Mouse (Mus musculus): Measurements from ENCODE around the gene Ube4b.
A peak's percentile ranks its signal among the peaks of the same experiment; 100 is the strongest.

Gene Ube4b

DNA sequence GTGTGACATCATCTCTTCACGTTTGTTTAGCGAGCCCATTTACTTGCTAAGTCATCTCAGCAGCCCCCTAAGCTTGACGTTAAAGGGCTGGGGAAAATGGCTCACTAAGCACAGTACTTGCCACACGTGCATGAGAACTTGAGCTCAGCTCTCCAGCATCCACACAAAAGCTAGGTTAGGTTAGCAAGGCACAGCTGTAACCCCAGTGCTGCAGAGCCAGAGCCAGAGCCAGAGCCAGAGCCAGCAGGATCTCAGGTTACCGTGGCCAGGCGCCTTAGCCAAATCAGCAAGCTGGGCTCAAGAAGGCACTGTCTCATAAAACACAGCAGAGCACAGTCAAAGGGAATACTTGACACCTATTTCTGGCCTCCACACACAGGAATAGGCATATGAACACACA, 31.0 kb downstream of the Ube4b start:
- no peak for ATAC-seq (ENCODE audit: low TSS enrichment)

DNA sequence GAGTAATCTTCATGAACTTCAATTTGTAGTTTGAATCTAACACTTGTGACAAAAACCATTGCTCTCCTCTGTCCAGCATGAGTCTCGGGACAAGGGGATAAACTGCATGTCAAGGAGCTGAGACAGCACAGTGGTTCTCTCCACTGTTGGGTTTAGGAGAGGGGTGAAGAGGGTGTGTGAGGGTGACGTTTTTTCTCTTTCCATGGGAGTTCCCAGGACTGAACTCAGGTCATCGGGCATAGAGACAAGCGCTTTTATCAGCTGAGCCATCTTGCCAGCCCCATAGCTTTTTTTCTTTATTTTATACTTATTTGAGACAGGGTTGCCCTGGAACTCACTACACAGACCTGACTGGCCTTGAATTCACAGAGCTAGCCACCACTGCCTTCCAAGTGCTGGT, 32.3 kb downstream of the Ube4b start:
- ATAC-seq (ENCODE audit: low TSS enrichment): no peak

DNA sequence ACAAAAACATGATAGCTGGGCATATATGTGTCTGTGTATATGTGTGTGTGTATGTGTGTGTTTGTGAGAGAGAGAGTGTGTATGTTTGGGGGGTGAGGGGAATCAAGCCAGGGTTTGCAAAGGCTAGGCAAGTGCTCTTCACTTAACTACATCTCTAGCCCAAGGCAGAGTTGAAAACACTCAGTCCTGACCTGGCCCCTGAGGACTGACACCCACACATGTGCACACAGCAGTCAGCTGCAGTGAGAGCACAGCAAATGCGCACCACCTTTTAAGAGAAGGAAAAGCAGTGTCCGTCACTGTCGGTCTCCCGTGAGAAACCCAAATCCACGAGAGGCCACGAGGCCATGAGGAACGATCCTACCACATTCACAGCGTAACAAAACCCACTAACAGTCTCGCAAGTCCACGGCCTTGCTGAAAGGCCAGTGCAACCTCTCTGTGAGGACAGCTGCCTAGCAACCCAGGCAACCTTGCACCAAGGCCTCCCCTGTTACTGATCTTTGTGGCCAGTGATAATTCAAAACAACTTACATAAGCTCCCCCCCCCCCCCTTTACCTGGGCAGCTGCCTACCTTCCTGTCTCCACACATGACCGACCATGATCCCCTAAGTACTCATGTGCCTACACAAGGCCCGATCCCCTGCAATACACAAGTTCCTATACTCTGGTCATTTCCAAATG, 33.1 kb downstream of the Ube4b start:
- no peak for ATAC-seq (ENCODE audit: low TSS enrichment)

DNA sequence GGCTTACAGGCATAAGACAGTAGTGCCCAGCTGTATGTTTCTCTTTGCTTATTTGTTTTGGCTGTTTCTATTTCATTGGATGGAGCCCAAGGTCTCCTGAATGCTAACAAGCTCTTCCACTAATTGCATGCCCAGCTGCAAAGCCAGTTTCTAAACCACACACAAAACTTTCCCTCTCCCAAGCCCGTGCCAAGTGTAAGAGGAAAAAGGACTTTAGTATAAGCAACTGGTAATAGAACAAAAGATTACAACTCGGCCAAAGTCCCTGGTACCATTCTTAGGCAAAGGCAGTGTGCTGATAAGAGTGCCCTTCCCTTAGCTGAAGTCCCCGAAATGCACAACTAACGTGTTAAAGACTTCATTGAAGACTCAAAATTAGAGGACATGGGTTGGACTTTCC, 34.2 kb downstream of the Ube4b start:
- ATAC-seq (ENCODE audit: low TSS enrichment): no peak

DNA sequence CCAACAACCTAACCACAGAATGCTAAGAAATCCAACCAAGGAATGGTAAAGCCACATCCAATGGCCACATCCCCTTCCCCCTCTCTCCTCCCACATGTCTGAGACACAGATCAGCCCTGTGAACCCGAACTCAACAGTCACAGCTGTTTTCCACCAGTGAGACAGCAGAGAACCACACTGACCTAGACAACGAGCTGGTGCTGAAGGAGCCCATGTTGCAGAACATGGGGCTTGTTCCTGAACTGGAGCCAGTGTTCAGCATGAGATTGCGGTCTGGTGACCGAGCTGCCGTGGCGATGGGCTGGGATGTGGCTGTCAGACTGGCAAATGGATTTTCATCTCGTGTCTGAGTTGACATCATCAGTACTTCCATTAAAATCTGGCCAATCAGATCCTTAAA, 45.5 kb downstream of the Ube4b start:
- ATAC-seq (ENCODE audit: low TSS enrichment): no peak

DNA sequence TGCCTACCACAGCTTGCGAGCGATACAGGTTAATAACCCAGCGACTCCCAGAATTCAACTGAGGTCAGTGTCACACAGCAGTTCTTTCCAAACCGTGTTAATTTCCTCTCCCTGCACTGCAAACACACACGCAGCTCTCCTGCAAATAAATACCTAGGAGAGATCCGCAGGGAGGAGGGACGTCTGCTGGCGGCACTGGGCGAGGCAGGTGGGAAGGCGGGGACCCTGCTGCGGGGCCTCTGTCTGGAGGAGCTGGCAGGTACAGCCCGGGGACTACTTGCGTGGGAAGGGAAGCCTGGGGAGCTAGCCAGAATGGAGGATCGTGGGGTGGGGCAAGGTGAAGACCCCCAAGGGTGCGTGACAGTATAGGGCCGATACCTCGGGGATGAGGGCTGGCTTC, 46.7 kb downstream of the Ube4b start:
- no peak for ATAC-seq (ENCODE audit: low TSS enrichment)

DNA sequence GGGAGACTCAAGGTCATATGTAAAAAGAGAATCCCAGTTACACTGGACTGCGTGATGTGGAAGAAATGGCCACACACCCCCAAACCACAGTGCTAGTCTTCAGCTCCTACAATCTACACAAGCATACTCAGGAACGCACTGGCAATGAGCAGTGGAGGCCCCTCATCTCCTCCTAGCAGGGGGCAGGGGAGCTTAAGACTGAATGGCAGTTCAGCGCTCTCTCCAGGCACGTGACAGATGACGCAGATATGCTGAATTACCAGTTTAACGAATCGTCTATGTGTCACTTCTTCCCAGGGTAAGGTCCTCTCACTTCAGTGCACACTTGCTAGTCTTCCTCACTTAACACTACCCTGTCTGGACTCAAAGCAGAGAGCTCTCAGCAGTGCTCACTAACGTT, 47.7 kb downstream of the Ube4b start:
- ATAC-seq (ENCODE audit: low TSS enrichment): no peak

DNA sequence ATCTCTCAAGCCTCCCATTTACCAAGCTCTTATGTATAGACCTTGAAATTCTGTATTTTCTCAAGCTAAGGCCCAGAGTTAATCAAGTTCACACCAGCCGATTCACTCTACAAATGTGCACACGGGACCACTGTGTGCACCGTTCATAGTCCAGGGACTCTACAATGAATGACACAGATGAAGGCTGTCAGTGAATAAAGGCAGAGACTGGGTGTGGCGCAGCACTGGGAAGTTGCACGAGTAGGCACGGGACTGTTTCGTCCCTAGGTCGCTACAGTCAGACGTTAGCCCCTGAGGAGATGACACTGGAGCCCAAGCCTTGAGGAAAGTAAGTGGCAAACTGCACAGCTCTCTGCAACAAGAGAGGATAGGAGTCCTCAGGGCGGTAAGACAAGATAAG, 50.5 kb downstream of the Ube4b start:
- no peak for ATAC-seq (ENCODE audit: low TSS enrichment)

DNA sequence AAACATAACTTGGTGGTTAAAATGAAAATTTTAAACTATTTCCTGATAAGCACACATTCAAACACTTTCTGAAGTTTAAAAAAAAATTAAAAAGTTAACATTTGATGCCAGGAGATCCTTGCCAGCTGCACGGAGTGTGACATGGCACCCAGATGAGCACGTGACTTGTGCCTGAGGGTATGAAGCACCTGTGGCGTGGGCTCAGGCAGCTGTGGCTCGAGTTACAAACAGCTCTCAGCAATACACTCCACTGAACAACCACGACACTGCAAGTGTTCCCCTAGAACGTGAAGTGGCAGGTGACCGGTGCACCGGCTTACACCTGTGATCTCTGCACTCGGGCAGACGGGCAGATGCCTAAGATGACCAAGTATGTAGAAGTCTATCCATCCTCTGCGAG, 51.9 kb downstream of the Ube4b start:
- ATAC-seq (ENCODE audit: low TSS enrichment): no peak

DNA sequence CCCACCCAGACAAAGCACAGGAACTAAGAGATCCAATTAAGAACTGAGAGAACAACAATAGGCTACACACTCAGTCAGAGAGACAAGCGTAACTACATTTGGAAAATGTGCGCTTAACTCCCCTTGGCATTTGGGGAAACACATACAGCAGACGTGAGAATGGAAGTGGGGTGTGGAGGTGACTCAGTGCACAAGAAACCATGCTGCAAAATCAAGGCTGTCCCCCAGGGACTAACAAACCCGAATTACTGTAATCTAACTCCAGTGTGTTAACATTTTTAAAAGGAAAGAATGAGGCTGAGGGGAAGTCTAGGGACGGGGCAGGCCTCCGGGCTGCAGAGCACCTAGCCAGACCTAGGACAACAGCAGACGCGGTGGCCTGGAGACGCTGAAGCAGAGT, 52.6 kb downstream of the Ube4b start:
- 0 out of 2 replicates have a peak, but pooled peaks have one; percentile 8 for ATAC-seq (ENCODE audit: low TSS enrichment)

DNA sequence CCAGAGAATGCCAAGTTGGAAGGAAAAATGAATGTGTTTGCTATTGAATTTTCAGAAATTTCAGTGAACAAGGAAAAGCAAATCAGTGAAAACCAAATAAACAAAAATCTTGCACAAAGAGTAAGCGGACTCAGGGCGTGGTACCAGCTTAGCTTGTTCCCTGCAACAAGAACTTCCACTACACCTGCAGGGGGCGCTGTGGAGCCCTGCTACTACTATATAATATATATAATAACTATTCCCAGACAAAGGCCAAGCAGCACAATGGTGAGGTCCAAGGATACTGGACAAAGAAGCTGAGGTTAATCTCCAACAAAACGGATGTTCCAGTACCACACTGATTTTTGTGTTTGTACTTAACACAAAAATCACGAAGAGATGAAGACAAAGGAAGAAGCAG, 53.1 kb downstream of the Ube4b start:
- ATAC-seq (ENCODE audit: low TSS enrichment): no peak

DNA sequence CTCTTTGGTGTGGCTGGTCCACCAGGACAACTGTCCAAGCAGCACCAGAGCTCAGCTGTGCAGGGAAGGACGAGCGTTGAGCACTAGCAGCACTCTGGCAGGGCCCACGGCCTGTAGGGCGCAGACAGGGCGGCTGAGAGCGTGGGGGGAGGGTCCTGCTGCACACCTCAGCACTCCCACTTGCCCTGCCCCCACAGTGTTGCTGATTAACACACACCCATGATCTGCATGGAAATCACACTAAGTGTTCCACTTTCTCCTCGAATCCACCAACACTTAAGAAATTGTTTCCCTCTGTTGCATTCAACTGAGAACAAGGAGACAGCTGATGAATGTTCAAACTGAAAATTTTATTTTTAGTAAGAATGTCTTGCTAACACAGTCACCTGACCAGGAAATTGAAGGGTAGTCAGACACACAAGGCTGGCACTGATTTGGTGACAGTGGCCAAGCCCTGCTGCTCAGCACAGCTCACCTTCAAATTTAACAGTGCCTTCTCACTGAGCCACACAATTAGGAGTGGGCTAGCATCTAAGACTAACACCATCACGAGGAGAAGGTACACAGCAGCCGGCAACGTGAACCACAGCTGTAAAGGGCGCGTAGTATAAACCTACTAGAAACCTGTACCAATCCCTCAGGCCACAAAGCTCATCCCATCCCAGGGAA, 60.7 kb downstream of the Ube4b start:
- ATAC-seq (ENCODE audit: low TSS enrichment): peak; percentile 39; the same call in 1 of the 2 replicates

DNA sequence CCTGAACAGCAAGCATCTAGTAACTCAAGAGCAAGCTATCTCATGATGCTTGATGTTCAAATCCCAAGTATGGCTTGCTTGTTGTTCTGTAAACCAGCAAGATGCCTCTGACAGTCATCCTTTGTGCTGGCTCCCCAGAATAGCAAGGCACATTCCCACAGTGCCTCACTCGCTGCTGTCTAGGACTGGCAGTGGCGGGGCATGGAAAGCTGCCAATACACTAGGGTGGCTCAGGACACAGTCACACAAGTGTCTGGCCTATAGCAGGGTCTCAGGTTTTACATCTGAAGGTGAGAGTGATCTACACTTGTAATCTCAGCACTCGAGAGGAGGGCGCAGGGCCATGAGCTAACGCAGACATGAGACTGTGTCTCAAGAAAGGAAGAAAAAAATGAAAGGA, 61.7 kb downstream of the Ube4b start:
- ATAC-seq (ENCODE audit: low TSS enrichment): no peak

DNA sequence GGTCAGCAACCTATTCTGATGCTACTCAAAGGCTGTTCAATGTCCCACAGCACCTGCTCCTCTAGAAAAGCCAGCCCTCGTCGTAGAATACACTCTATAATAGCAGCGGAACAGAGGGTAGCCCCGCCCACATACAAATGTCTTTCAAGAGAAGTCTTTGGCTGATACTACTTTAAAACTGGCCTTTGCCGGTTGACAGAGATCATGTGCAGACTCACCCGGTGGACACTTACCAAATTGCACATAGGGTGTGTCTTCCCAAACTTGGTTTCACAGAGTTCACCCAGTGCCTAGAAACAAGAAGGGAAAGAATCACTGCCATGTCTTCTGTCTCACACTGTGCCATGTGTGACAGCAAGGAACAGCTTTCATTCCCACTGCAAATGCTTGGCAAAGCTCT, 65.5 kb downstream of the Ube4b start:
- ATAC-seq (ENCODE audit: low TSS enrichment): no peak

DNA sequence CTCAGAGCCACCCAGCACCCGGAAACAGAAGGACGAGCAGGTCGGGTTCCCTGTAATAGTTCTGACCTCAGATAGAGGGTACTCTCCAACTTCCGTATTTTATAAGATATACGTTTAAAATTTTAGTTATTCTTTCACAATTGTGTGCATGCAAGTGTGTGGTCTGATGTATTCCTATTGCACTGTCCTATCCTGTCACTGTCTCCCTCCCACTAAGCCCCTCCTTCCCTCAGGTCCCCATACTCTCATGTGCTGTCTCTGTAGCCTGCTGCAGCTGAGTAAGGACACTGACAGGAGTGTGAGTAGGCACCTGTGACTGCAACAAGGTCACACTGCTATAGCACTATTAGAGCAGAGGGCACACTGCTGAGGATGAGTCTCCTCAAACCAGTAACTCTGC, 65.9 kb downstream of the Ube4b start:
- ATAC-seq (ENCODE audit: low TSS enrichment): no peak

DNA sequence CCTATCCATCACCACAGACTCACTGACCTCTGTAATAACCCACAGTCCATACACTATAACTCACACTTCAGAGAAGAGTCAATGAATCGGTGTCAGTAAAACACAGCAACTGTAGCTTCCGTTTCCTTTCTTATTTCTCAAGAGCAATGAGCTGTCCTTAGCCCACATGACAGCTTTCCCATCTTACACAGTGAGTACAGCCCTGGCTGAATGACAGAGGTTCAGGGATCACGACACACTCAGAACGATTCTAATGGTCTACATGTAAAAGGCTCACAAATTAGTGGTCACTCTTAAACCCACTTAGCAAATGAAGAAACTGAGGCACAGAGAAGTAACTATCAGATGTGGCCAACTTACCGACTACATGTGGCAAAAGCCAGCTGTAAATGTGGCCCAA, 68.6 kb downstream of the Ube4b start:
- no peak for ATAC-seq (ENCODE audit: low TSS enrichment)

DNA sequence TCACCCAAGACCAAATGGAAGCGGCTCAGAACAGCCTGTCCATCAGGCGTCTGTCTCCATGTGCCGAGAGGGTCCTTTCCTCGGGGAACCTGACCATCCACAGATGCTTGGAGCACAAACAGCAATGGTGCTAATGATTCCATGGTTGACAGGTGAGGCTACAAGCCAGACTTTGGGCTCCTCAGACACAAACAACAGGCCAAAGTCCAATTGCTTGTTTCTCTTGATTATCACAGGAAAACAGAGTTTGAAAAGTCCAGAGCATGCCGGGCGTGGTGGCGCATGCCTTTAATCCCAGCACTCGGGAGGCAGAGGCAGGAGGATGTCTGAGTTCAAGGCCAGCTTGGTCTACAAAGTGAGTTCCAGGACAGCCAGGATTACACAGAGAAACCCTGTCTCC, 71.9 kb downstream of the Ube4b start:
- no peak for ATAC-seq (ENCODE audit: low TSS enrichment)

DNA sequence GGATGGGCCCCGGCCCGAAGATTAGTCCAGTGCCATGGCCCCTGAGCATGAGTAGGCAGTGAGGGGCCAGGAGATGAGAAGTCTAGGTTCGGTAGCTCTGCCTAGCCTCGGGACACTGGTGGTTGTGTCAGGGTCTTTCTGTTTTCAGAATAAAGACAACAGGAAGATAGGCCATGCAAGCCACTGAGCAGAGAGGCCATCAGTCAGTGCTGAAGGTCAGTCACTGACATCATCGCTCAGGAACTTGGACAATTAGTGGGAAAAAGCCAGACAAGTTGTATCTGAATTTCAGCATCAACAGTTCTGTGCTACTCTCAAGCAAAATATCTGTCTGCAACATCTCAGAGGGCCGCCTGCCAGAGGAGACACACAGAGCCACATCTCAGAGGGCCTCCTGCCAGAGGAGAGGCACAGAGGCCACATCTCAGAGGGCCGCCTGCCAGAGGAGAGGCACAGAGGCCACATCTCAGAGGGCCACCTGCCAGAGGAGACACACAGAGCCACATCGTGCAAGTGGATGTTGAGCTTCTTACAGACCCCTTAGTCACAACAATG, 74.9 kb downstream of the Ube4b start:
- ATAC-seq (ENCODE audit: low TSS enrichment): no peak

DNA sequence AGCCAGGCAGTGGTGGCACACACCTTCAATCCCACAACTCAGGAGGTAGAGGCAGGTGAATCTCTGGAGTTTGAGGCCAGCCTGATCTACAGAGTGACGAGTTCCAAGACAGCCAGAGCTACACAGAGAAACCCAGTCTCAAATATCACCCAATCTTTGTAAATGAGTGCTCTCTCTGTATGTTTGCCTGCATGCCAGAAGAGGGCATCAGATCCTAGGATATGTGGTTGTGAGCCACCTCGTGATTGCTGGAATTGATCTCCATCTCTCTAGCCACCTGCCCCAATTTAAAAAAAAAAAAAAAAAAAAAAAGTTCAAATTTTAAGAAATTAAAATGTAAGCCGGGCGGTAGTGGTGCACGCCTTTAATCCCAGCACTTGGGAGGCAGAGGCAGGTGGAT, 77.6 kb downstream of the Ube4b start:
- no peak for ATAC-seq (ENCODE audit: low TSS enrichment)

DNA sequence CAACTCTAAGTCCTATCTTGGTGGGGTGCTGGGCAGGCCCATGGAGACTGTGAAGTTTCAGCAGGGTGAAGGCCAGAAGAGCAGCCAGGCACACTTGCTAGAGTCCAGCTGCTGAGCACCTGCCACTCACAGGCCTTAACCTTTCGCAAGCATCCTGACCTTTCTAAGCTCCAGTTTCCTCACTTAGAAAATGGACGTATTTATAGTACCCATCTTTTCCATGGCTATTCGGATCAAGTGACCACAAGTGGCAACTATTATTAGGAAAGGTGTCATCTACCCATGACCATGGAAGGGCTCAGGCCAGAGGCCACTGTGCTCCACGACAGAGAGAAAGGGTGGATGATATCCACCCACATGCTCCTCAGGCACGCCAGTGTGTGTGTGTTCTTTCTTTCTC, 80.7 kb downstream of the Ube4b start:
- ATAC-seq (ENCODE audit: low TSS enrichment): no peak

DNA sequence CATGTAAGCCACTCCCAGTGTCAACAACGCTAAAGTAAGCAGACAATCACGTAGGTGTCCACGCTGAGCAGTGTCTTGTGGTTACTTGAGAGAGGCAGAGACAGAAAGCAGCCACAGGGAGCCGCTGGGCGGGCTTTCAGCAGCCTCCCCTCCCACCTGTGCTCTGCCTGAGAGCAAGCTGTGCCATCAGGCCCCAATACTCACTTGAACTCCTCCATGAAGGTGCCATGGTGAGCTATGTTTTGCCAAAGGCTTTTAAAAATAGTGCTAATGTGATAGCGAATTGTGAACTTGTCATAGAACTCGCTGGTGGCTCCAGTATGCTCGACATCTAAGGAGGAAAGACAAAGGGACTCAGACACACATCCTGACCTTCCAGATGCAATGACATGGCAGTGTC, 82.2 kb downstream of the Ube4b start:
- ATAC-seq (ENCODE audit: low TSS enrichment): 0 out of 2 replicates have a peak, but pooled peaks have one; percentile 38

DNA sequence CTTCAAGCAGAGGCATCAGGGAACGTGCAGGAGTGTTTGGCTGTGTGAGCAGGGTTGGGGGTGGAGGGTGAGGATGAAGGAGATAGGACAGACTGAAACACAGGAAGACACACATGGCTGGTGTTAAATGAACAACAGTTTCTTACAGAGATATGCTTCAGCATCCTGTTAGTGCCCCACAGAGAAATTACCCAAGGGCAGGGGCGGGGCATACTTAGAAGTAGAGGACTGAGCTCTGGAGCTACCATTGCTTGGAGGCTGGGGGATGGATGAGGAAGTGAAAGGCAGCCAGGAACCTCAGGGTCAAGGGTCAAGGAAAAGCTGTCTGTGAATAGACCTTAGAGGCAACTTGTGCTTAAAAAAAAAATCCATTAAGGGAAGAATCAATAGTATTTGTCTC, 85.9 kb downstream of the Ube4b start:
- peak; percentile 24; the same call in 1 of the 2 replicates for ATAC-seq (ENCODE audit: low TSS enrichment)

DNA sequence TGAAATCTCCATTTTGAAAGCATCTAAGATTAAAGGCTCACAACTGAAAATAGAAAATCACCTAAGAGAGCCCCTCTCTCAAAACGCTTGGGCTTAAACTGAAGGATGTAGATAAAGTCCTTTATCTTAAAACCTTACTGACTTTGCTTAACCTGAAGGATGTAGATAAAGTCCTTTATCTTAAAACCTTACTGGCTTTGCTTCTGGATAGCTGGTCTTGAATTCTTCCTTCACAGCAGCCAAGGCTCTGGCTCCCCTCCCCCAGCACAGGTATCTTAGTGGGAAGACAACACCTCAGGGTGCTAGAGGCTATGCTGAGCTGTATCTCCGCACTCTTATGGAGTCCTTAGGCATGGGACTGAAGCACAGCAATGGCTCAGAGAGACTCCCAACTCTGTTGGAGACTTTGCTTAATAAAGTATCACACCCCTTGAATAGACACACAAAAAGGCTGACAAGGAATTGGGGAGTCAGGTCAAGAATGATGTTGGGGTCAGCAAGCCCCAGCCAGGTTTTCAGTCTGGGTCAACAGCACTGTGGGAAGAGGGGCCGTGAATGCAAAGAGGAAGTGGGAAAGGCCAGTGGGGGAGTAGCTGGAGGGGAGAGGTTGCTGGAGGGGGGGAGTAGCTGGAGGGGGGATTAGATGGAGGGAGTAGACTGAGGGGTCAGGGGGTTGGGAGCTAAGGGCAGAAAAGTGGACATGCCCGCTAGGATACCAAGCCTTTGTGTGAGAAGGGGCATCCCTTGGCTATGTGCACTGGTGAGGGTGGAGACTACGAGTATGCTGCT, 86.9 kb downstream of the Ube4b start:
- ATAC-seq (ENCODE audit: low TSS enrichment): no peak
